Mouse (Mus musculus) E14TG2a.4 (cell line): ENCODE results near the gene Abi3.

Experiments
- H3K27me3 ChIP-seq: 2 replicates; pipeline ENCODE4 v1.6.1; 2014; ENCODE audit warnings: low read length, control low read depth; ENCODE audit not compliant: insufficient read depth
- H3K36me3 ChIP-seq: 2 replicates; pipeline ENCODE4 v1.6.1; 2014; ENCODE audit warnings: low read length, control low read depth; ENCODE audit not compliant: insufficient read depth
- H3K4me1 ChIP-seq: replicated peaks from 2 replicates; pipeline ENCODE4 v1.6.1; 2014; ENCODE audit warnings: low read depth, low read length, control low read depth
- H3K4me3 ChIP-seq: replicated peaks from 2 replicates; pipeline ENCODE4 v1.5.1; 2014; ENCODE audit warnings: mild to moderate bottlenecking, low read length
- H3K9me3 ChIP-seq: 2 replicates; pipeline ENCODE4 v1.6.1; 2014; ENCODE audit warnings: low read length, control low read depth
- CTCF ChIP-seq: conservative IDR thresholded peaks from 2 replicates; pipeline ENCODE4 v1.5.1; 2014; ENCODE audit warnings: low read length
- NANOG ChIP-seq: IDR thresholded peaks from 2 replicates; pipeline ENCODE4 v1.6.1; 2014; ENCODE audit warnings: borderline replicate concordance, low read length, mixed read lengths
- POU5F1 ChIP-seq: IDR thresholded peaks from 2 replicates; pipeline ENCODE4 v1.6.1; 2014; ENCODE audit warnings: low read length, borderline replicate concordance

The Abi3 gene

DNA sequence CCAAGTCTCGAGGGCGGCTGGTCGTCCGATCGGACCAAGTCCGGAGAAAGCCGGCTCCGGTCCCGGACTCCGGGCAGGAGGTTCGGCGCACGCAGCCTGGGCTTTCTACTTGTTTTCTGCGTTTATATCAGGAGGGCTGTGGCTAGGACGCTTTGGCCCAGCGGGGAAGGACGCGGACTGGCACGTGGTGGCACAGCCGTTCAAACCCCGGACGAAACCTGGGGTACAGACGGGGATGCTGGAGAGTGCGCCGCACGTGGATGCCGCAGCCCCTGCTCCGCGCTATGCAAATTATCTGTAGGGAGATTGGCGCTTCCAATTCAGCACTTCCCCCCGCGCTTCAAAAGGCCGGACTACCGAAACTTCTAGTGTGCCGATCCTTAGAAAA lies 17.2 kb upstream of the Abi3 start:
- H3K9me3 ChIP-seq = peaks cover 4% of the 10 kb centered on the region
- no peak for TF ChIP-seq CTCF
- TF ChIP-seq POU5F1 = no peak
- TF ChIP-seq NANOG = no peak
- peaks cover 45% of the 10 kb centered on the region for H3K36me3 ChIP-seq
- H3K27me3 ChIP-seq = no peaks in the 10 kb centered on the region
- peak overlapping the region; percentile 89 for H3K4me3 ChIP-seq
- H3K4me1 ChIP-seq = peaks cover 46% of the 10 kb centered on the region

GRCm38 (mm10) chr11:95858528-95859467 lies 16.5 kb upstream of the Abi3 start:
- TF ChIP-seq POU5F1 (no peak), NANOG (no peak), CTCF (no peak)
- Histone ChIP-seq H3K9me3 (peaks cover 9% of the 10 kb centered on the region), H3K36me3 (peaks cover 38% of the 10 kb centered on the region), H3K27me3 (no peaks in the 10 kb centered on the region), H3K4me3 (peak overlapping the region; percentile 89), H3K4me1 (peaks cover 46% of the 10 kb centered on the region)

- Histone ChIP-seq H3K36me3 (peaks cover 31% of the 10 kb centered on the region), H3K4me3 (peak overlapping the region; percentile 89), H3K27me3 (no peaks in the 10 kb centered on the region), H3K9me3 (peaks cover 9% of the 10 kb centered on the region), H3K4me1 (peaks cover 46% of the 10 kb centered on the region)
- TF ChIP-seq CTCF (no peak), POU5F1 (no peak), NANOG (no peak)
Measured at GRCm38 (mm10) chr11:95857716-95858527, 15.6 kb upstream of the Abi3 start.

GRCm38 (mm10) chr11:95857306-95857705 lies 15.0 kb upstream of the Abi3 start:
- H3K4me1 ChIP-seq = peaks cover 44% of the 10 kb centered on the region
- TF ChIP-seq CTCF = no peak
- TF ChIP-seq POU5F1 = no peak
- TF ChIP-seq NANOG = no peak
- H3K36me3 ChIP-seq = peaks cover 26% of the 10 kb centered on the region
- H3K4me3 ChIP-seq = peak overlapping the region; percentile 89; the same call in 1 of the 2 replicates
- H3K9me3 ChIP-seq = peaks cover 9% of the 10 kb centered on the region
- H3K27me3 ChIP-seq = peaks cover 3% of the 10 kb centered on the region; the same call in 1 of the 2 replicates

DNA sequence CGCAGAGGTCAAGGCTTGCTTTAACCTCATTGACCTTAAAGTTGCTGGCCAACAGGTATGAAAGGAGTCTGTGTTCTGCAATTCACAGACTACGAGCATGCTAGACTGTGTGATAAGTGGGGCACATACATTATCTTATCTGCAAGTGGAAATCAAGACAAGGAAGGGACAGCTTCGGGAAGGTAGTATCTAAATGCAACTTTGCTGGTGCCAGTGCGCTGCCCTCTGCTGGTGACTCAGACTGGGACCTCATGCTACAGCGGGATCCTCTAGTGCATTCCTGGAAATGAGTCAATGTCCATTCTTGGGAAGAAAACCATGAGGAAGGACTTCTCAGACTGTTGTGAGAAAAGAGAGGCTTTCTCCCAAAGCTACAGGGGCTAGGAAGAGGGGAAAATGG lies 11.4 kb upstream of the Abi3 start:
- peaks cover 18% of the 10 kb centered on the region for H3K4me1 ChIP-seq
- H3K36me3 ChIP-seq = no peaks in the 10 kb centered on the region
- no peak overlapping the region for H3K4me3 ChIP-seq
- H3K9me3 ChIP-seq = peaks cover 9% of the 10 kb centered on the region
- TF ChIP-seq CTCF (peak; percentile 65), NANOG (no peak)
- H3K27me3 ChIP-seq = peaks cover 9% of the 10 kb centered on the region

- H3K4me3 ChIP-seq = no peak overlapping the region
- H3K4me1 ChIP-seq = no peaks in the 10 kb centered on the region
- H3K27me3 ChIP-seq = peaks cover 11% of the 10 kb centered on the region
- peaks cover 9% of the 10 kb centered on the region for H3K9me3 ChIP-seq
- no peak for TF ChIP-seq CTCF
- no peak for TF ChIP-seq NANOG
- TF ChIP-seq POU5F1 = no peak
- H3K36me3 ChIP-seq = no peaks in the 10 kb centered on the region
Measured at GRCm38 (mm10) chr11:95850898-95851297, 8.6 kb upstream of the Abi3 start.

GRCm38 (mm10) chr11:95844935-95845334 lies 2.7 kb upstream of the Abi3 start:
- Histone ChIP-seq H3K9me3 (no peaks in the 10 kb centered on the region; the same call in 1 of the 2 replicates), H3K4me3 (no peak overlapping the region), H3K4me1 (peaks cover 37% of the 10 kb centered on the region), H3K36me3 (no peaks in the 10 kb centered on the region), H3K27me3 (peaks cover 23% of the 10 kb centered on the region)
- TF ChIP-seq POU5F1 = no peak
- no peak for TF ChIP-seq CTCF
- no peak for TF ChIP-seq NANOG

- Histone ChIP-seq H3K36me3 (no peaks in the 10 kb centered on the region), H3K4me3 (peak overlapping the region; percentile 41), H3K4me1 (peaks cover 44% of the 10 kb centered on the region), H3K9me3 (no peaks in the 10 kb centered on the region; the same call in 1 of the 2 replicates), H3K27me3 (peaks cover 29% of the 10 kb centered on the region)
- TF ChIP-seq POU5F1 (no peak), CTCF (no peak), NANOG (no peak)
Measured at GRCm38 (mm10) chr11:95843421-95843950, 1.2 kb upstream of the Abi3 start.
